Mouse (Mus musculus) gonadal fat pad, adult 2 months (tissue): ENCODE results near the gene Ugt1a6a. TPM values are rescaled to one million over a fixed set of nuclear protein-coding genes. Genes with fewer than 3 reads are reported as not detected.
"Not testable (repeated sequence)": the region's sequence is repeated elsewhere in the genome, so short reads cannot be mapped to it uniquely, and the experiment has no call there.

Experiments
- DNase-seq: peaks from one replicate; pipeline ENCODE4 v3.0.0-alpha.2; 2012; ENCODE audit warnings: low read depth
- polyA plus RNA-seq: library from polyadenylated mRNA; depleted of rRNA; stranded (reverse); fragments of >200 nt; gene quantifications from 2 replicates; pipeline ENCODE4 v1.2.3, GENCODE M21; 2012

Ugt1a6a gene
- polyA plus RNA-seq, 1 experiment: 76.4 TPM

- no peak for DNase-seq
These were observed 77.9 kb downstream of the Ugt1a6a start for GRCm38 (mm10) chr1:88212341-88213045.

GRCm38 (mm10) chr1:88213061-88213460 lies 78.5 kb downstream of the Ugt1a6a start:
- DNase-seq: no peak

DNA sequence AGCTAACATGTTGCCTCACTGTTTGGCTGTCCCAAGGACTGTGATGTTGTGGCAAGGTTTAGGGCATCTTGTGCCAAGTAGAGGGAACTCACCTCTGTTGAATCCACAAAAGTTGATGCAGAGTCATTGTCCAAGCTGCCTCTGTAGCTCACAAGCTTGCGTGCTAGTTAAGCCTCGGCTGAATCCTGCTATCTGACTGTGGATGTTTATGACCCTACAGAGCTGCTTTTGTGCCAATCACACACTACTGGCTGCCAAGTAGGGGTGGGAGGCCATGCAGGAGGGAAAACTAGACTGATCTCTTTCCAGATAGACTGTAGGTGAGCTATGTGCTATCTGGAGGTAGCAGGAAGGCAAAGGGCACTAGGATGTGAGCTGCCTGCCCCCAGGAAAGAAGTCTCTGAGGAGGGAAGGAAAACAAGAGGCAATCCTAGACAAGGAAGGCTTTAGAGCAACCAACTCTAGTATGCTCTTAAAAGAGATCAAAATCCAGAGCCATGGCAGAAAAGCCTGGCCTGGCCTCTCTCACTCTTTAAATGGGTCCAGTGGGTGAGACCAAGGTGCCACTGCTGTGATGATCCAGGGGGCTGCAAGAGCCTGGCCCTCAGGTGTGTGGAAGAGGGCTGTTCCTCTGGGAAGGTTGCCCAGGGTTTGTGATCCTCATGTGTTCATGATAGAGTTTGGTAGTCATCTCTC lies 79.3 kb downstream of the Ugt1a6a start:
- DNase-seq: no peak

DNA sequence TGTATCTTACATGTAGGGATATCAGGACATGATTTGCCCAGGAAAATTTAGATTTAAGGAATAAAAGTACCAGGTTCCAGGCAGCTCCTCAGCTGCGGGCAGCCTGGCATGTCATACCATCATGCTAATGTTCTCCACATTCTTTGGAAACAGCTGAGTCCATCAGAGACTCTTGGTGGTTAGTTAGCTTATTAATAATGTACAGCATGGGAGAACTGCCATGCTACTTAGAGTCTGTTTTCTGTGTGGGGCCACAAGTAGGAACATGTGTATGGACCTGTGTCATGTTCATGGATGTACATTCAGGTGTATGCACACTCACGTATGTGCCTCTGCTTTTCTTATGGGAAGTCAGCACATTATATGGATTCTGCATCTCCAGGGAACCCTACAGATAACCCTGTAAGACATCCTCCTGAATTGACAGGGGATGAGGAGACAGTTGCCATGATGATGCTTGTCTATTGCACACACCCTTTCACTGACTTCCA lies 79.9 kb downstream of the Ugt1a6a start:
- DNase-seq: no peak

GRCm38 (mm10) chr1:88215466-88216380 lies 81.1 kb downstream of the Ugt1a6a start:
- DNase-seq: no peak

DNA sequence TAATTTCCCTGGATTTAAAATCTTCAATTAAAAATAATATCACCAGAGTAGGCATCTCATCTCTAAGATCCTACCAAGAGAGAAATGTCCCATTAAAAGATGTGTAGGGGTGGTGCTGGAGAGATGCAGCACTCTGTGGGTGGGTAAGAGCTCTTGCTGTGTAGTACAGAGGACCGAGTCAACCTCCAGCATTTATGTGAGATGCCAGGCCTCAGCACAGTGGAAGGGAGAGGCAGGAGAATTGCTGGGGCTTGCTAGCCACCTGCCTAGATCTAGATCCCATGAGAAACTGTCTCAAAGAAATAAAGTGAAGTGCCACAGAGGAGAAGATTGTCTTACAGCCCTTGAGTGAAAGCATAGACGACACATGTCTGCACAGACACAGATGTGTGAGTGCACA lies 81.9 kb downstream of the Ugt1a6a start:
- DNase-seq: no peak

DNA sequence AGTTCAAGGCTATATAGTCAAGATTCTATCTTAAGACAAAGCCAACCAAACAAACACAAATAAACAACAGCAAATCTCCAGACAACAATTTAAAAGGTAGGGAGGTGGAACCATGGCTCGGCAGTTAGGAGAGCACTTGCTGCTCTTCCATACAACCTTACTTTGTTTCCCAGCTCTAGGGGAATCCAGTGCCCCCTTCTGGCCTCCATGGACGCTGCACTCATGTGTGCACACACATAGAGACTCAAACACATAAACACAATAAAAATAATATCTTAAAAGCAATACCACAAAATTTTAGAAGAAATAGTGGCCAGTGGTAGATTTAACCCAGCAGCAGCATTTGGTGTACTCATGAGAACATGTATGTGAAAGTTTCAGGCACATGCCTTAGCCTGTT lies 82.5 kb downstream of the Ugt1a6a start:
- no peak for DNase-seq

GRCm38 (mm10) chr1:88217576-88217975 lies 83.0 kb downstream of the Ugt1a6a start:
- DNase-seq: no peak

GRCm38 (mm10) chr1:88218051-88218450 lies 83.4 kb downstream of the Ugt1a6a start:
- DNase-seq: no peak

- DNase-seq: no peak
These were observed 84.0 kb downstream of the Ugt1a6a start for GRCm38 (mm10) chr1:88218591-88218990.

DNA sequence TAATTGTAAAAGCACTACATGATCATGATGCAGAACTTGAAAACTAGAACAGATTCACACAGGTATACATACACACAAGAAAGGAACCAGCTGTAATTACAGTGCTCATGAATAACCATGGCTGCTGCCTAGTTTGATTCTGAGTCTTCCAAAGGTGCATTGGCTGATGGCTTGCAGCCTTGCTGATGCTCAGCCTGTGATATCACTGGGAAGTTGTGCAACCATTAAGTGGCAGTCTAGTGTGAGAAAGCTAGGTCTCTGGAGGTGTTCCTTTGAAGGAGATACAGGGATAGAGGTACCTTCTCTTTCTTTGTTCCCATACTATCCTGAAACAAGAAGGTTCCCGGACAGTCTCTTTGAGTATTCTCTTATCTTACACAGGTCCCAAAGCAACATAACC lies 84.4 kb downstream of the Ugt1a6a start:
- no peak for DNase-seq

DNA sequence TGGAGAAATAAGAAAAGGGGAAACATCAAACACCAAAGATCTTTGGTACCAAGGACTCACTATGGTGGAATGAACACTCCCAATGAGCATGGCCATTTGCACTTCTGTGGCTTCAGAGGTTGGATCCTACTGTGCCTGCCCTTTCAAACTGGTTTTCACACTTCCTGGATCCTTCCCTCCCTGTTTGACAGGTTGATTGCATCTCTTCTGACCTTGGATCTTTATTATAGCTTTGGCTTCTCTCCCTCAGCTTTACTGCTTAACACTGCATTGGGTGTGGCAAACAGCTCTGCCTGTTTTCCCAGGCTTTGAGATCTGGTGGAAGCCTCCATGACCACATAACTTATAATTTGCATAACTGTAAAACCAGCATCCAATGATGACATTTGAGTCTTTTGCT lies 85.7 kb downstream of the Ugt1a6a start:
- DNase-seq: peak; percentile 94

- no peak for DNase-seq
These were observed 87.6 kb downstream of the Ugt1a6a start for GRCm38 (mm10) chr1:88222216-88222615.

GRCm38 (mm10) chr1:88223011-88223515 lies 88.5 kb downstream of the Ugt1a6a start:
- DNase-seq: not testable (repeated sequence)

GRCm38 (mm10) chr1:88223591-88223990 lies 89.0 kb downstream of the Ugt1a6a start:
- no peak for DNase-seq

DNA sequence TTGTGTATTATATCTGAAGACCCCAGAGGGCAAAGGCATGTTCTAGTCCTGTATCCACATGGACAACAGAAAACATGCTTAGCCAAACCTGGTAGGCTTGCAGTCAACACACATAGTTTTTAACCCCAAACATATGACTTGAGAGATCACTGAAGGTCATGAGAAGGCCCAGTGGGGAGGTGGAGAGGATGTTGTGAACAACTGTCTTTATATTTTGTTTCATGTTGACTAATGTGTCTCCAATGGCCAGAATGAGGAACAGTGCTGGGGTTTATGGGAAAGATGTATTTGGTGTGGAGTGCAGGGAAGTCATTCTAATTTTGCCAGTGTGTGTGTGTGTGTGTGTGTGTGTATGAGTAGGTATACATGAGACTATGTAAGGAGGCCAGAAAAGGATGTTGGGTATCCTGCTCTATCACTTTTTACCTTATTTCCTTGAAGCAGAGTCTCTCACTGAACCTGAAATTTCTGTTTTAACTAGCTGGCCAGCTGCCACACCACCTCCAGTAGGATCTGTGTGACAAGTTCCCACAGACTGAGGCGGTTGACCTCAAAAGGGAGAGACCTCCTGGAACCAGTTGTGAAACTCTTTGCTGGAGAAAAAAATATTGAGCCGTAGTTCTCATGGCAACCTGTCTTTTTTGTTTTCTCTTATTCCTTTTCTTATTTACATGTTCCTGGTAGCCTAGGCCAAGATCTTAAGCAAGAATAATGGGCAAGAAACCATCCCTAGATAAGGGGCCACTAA lies 89.6 kb downstream of the Ugt1a6a start:
- peak; percentile 99 for DNase-seq

DNA sequence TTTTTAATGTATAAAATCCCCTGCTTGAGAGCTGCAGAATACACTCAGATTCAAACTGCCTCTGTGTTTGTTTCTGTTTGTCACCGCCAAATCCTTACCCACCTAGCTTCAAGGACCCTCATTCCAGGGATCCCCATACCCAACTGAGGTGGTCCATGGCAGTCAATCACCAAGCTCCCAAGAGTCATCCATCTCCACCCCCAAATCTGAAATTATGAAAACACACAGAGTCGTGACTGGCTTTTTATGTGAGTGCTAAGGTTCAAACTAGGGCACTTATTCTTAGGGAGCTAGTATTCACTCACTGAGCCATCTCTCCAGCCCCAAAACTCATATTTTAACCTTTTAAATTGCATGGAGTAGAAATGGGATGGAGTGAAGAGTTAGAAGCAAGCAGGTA lies 90.7 kb downstream of the Ugt1a6a start:
- DNase-seq: not testable (repeated sequence)

GRCm38 (mm10) chr1:88225741-88226140 lies 91.1 kb downstream of the Ugt1a6a start:
- no peak for DNase-seq

DNA sequence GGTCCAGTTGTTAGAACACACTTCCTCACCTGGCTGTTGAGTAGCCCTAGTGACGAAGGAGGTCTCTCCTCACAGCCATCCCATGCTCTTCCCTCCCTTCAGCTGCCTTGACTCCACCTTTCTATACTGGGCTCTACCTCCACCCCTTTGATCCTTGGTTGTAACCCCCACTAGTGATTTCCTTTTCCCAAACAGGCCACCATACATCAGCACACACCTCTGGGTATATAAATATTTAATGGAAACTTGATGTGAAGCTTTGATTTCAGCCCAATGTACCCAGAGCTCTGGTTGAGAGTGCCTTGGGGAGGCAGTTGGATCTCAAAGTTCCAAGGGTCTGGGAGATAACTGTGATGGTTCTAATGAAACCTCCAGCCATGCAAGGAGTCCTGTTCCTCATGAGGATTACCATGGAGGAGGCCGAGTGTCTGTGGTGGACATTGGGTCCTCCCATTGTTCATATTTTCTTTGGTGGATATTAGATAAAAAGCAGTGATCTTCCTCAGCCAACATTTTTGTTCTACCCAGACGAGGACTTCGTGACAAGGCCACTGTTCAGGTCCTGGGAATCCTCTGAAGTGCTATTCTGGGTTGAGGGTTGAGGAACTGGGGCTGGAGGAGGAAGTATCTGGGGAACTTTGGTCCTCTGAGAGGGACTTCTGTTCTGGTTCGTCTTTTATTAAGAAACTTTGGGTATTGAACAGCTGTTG lies 92.2 kb downstream of the Ugt1a6a start, which contains the start of gene Mroh2a:
Mroh2a (plus strand) TSS at position 317 of the 710 bp plus-strand sequence.
- no peak for DNase-seq

- no peak for DNase-seq
These were observed 92.9 kb downstream of the Ugt1a6a start for GRCm38 (mm10) chr1:88227482-88227881.
